Mouse (Mus musculus) C2C12 (cell line): ENCODE measurements around the gene Myh11. TPM values are rescaled to one million over a fixed set of nuclear protein-coding genes. Genes with fewer than 3 reads are reported as not detected.
A peak's percentile ranks its signal among the peaks of the same experiment; 100 is the strongest.

ENCODE experiments used
- H3K27me3 ChIP-seq: one replicate; pipeline ENCODE4 v1.6.1; 2011; ENCODE audit not compliant: control insufficient read depth, insufficient read depth, insufficient read length
- H3K36me3 ChIP-seq: one replicate; pipeline ENCODE4 v1.6.1; 2011; ENCODE audit not compliant: control insufficient read depth, insufficient read depth
- H3K4me3 ChIP-seq: one replicate; pipeline ENCODE4 v1.5.1; 2011; ENCODE audit warnings: mild to moderate bottlenecking, control low read depth; ENCODE audit not compliant: poor library complexity, insufficient read depth, severe bottlenecking
- H3K79me2 ChIP-seq: one replicate; pipeline ENCODE4 v1.6.1; 2011; ENCODE audit not compliant: control insufficient read depth, insufficient read depth
- H3K79me3 ChIP-seq: one replicate; pipeline ENCODE4 v1.6.1; 2011; ENCODE audit warnings: low read depth, control low read depth
- H3ac ChIP-seq: one replicate; pipeline ENCODE3; 2011; ENCODE audit warnings: low read depth; ENCODE audit not compliant: control insufficient read depth, insufficient read length
- CEBPB ChIP-seq: IDR thresholded peaks from one replicate; pipeline ENCODE4 v1.6.1; 2011; ENCODE audit warnings: low read depth, mild to moderate bottlenecking, control low read depth, moderate library complexity
- CTCF ChIP-seq: IDR thresholded peaks from one replicate; pipeline ENCODE4 v1.5.1; 2011; ENCODE audit not compliant: control insufficient read depth, insufficient read depth, insufficient read length
- FOSL1 ChIP-seq: IDR thresholded peaks from one replicate; pipeline ENCODE4 v1.8.0; 2011; ENCODE audit warnings: mild to moderate bottlenecking, low read length; ENCODE audit not compliant: poor library complexity, insufficient read depth, severe bottlenecking
- MAX ChIP-seq: IDR thresholded peaks from one replicate; pipeline ENCODE4 v1.6.1; 2011; ENCODE audit warnings: mild to moderate bottlenecking, control low read depth
- MYOD1 ChIP-seq: IDR thresholded peaks from one replicate; pipeline ENCODE4 v1.6.1; 2011; ENCODE audit warnings: low read depth; ENCODE audit not compliant: control insufficient read depth, insufficient read length
- MYOG ChIP-seq: IDR thresholded peaks from one replicate; pipeline ENCODE4 v1.6.1; 2011; ENCODE audit not compliant: control insufficient read depth, insufficient read length; ENCODE audit errors: extremely low read depth
- USF1 ChIP-seq: IDR thresholded peaks from one replicate; pipeline ENCODE4 v1.6.1; 2011; ENCODE audit warnings: low read depth, mild to moderate bottlenecking, control low read depth, moderate library complexity
- microRNA-seq: library from miRNA; unstranded; fragments of <30 nt; microRNA quantifications from one replicate; pipeline ENCODE4, GENCODE M21; 2019; ENCODE audit warnings: borderline microRNAs expressed
- polyA plus RNA-seq: library from polyadenylated mRNA; unstranded; fragments of >200 nt; fragmentation: generic; extraction: Trizol; gene quantifications from one replicate; pipeline ENCODE4 v1.2.1, GENCODE M21; 2012; ENCODE audit warnings: missing spikeins

Myh11 gene
- polyA plus RNA-seq, 1 experiment, result 0.01 TPM

DNA sequence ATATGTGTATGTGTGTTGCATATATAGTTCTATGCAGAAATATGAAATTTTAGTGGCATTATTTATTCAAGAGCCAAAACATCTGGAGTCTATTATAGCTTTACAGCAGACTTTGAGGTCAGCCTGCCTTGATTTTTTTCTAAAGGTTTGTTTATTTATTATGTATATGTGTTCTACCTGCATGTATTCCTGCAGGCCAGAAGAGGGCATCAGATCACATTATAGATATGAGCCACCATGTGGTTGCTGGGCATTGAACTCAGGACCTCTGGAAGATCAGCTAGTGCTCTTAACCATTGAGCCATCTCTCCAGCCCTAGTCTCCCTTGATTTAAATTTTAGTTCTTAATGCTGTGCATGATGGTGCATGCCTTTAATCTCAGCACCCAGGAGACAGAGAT is 143.5 kb downstream of the Myh11 start:
- Histone ChIP-seq H3K79me2 (no peaks in the 10 kb centered on the region), H3K79me3 (no peaks in the 10 kb centered on the region), H3K36me3 (peaks cover 63% of the 10 kb centered on the region), H3ac (no peak overlapping the region), H3K4me3 (no peak overlapping the region), H3K27me3 (no peaks in the 10 kb centered on the region)
- TF ChIP-seq MYOD1 (no peak), USF1 (no peak), CTCF (no peak), FOSL1 (no peak), CEBPB (no peak), MYOG (no peak), MAX (no peak)

Small RNAs within 50 kb of the gene (microRNA-seq; reads per million reads assigned to microRNA genes)
- gene Mir484, result 3,002 reads per million, percentile 91 among the genes with 10 or more reads in this experiment

Other genes with a start within 250 kb of the Myh11 start
- 68.6 TPM for gene Nde1, start 128.1 kb downstream of the Myh11 start, polyA plus RNA-seq
- gene Marf1, start 128.0 kb downstream of the Myh11 start, polyA plus RNA-seq, result 7.0 TPM
- gene Fopnl, start 26.0 kb upstream of the Myh11 start, polyA plus RNA-seq, result 34.2 TPM
- gene Abcc1, start 70.2 kb upstream of the Myh11 start, polyA plus RNA-seq, result 35.8 TPM